Mouse (Mus musculus): ENCODE results near the gene Lrwd1.

DNA sequence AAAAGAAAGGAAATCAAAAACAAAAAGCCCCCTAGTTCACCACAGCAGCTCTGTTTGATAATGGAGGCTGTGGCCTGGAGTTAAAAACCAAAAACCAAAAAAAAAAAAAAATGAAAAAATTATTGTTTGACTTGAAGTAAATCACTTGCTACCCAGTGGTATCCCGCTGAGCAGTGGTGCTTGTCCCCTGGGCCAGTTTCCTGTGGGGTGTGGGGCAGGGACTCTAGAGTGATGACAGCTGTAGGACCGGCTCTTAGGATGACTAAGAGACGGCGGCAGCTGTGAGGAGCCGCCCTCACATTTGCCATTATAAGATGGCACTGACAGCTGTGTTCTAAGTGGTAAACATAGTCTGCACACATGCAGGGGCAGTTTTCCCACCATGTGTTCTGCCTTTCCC is 19.5 kb upstream of the Lrwd1 start:
- TF ChIP-seq CTCF (IDR thresholded peaks at IDR 0.05) (no peak), EP300 (IDR thresholded peaks at IDR 0.05) (no peak)

Data from lung, postnatal 0 days (tissue).